Mouse (Mus musculus) olfactory bulb, adult 2 months (tissue): ENCODE measurements around the gene Col8a2. TPM values are rescaled to one million over a fixed set of nuclear protein-coding genes. Genes with fewer than 3 reads are reported as not detected.
A peak's percentile ranks its signal among the peaks of the same experiment; 100 is the strongest.

ENCODE experiments used
- H3K27ac ChIP-seq: fragments of 200-500 bp; 2 replicates; pipeline ENCODE4 v1.5.1; 2012; ENCODE audit warnings: low read depth, low read length; ENCODE audit not compliant: insufficient read depth
- H3K4me1 ChIP-seq: fragments of 200-500 bp; 2 replicates; pipeline ENCODE4 v1.6.1; 2012; ENCODE audit warnings: low read length; ENCODE audit not compliant: control insufficient read depth, insufficient read depth
- H3K4me3 ChIP-seq: fragments of 200-500 bp; 2 replicates; pipeline ENCODE4 v1.5.1; 2012; ENCODE audit warnings: mild to moderate bottlenecking, low read depth, low read length, moderate library complexity; ENCODE audit not compliant: insufficient read depth
- CTCF ChIP-seq: fragments of 200-500 bp; IDR thresholded peaks from 2 replicates; pipeline ENCODE4 v1.5.1; 2012; ENCODE audit warnings: low read depth, mild to moderate bottlenecking, low read length, moderate library complexity; ENCODE audit not compliant: insufficient read depth
- POLR2A ChIP-seq: fragments of 200-500 bp; IDR thresholded peaks from 2 replicates; pipeline ENCODE4 v1.6.1; 2012; ENCODE audit warnings: mild to moderate bottlenecking, low read depth, low read length, moderate library complexity; ENCODE audit not compliant: insufficient read depth
- WGBS: fragments of 180-500 bp; shearing (Covaris S2); methylation state at CpG from one replicate; pipeline ENCODE4 v1.1.7; 2018; 5-methylcytosine and 5-hydroxymethylcytosine counted together
- polyA plus RNA-seq: library from polyadenylated mRNA; stranded (reverse); fragments of >200 nt; gene quantifications from 2 replicates; pipeline ENCODE4 v1.2.4, GENCODE M21; 2012; ENCODE audit warnings: low replicate concordance; ENCODE audit not compliant: missing spikeins, insufficient read depth, insufficient read length

The Col8a2 gene
- polyA plus RNA-seq, 1 experiment = not detected

- H3K4me3 ChIP-seq = no peak overlapping the region
- TF ChIP-seq CTCF = no peak
- TF ChIP-seq POLR2A = no peak
- H3K27ac ChIP-seq = no peak overlapping the region
- peaks cover 5% of the 10 kb centered on the region for H3K4me1 ChIP-seq
- WGBS = 47% methylated on average over 17 of the region's 17 CpGs
Measured at GRCm38 (mm10) chr4:126288085-126288666, 1.6 kb downstream of the Col8a2 start.

- Histone ChIP-seq H3K4me3 (no peak overlapping the region), H3K27ac (no peak overlapping the region), H3K4me1 (peaks cover 5% of the 10 kb centered on the region)
- 93% methylated on average over 8 of the region's 8 CpGs for WGBS
- no peak for TF ChIP-seq POLR2A
- no peak for TF ChIP-seq CTCF
Measured at GRCm38 (mm10) chr4:126290314-126290713, 3.7 kb downstream of the Col8a2 start.

- Histone ChIP-seq H3K4me1 (peaks cover 5% of the 10 kb centered on the region), H3K27ac (no peak overlapping the region), H3K4me3 (no peak overlapping the region)
- 38% methylated on average over 13 of the region's 13 CpGs for WGBS
- TF ChIP-seq CTCF (no peak), POLR2A (no peak)
Measured at GRCm38 (mm10) chr4:126291196-126291595, 4.6 kb downstream of the Col8a2 start.

- H3K4me3 ChIP-seq = no peak overlapping the region
- TF ChIP-seq POLR2A = no peak
- no peak for TF ChIP-seq CTCF
- H3K4me1 ChIP-seq = peaks cover 13% of the 10 kb centered on the region
- no peak overlapping the region for H3K27ac ChIP-seq
- WGBS = 92% methylated on average over 6 of the region's 6 CpGs
Measured at GRCm38 (mm10) chr4:126295152-126295551, 8.6 kb downstream of the Col8a2 start.

- TF ChIP-seq CTCF = no peak
- H3K4me1 ChIP-seq = peaks cover 16% of the 10 kb centered on the region
- no peak overlapping the region for H3K27ac ChIP-seq
- 55% methylated on average over 4 of the region's 4 CpGs for WGBS
- H3K4me3 ChIP-seq = no peak overlapping the region
Measured at GRCm38 (mm10) chr4:126295937-126296336, 9.3 kb downstream of the Col8a2 start.

- WGBS = 4% methylated on average over 34 of the region's 34 CpGs
- Histone ChIP-seq H3K27ac (no peak overlapping the region), H3K4me1 (peaks cover 22% of the 10 kb centered on the region), H3K4me3 (peak overlapping the region; percentile 36)
- 0 out of 2 replicates have a peak, but pooled peaks have one; percentile 17 for TF ChIP-seq POLR2A
- TF ChIP-seq CTCF = no peak
Measured at GRCm38 (mm10) chr4:126296617-126297101, 10.1 kb downstream of the Col8a2 start.

GRCm38 (mm10) chr4:126300916-126301583, 14.5 kb downstream of the Col8a2 start:
- no peak overlapping the region for H3K27ac ChIP-seq
- WGBS = 3% methylated on average over 50 of the region's 50 CpGs
- peaks cover 25% of the 10 kb centered on the region for H3K4me1 ChIP-seq
- TF ChIP-seq POLR2A (no peak), CTCF (no peak)
- H3K4me3 ChIP-seq = 0 out of 2 replicates have a peak overlapping the region, but pooled peaks have one; percentile 3

- Histone ChIP-seq H3K4me3 (0 out of 2 replicates have a peak overlapping the region, but pooled peaks have one; percentile 3), H3K27ac (no peak overlapping the region), H3K4me1 (peaks cover 19% of the 10 kb centered on the region)
- TF ChIP-seq CTCF (no peak), POLR2A (no peak)
- WGBS = 23% methylated on average over 27 of the region's 27 CpGs
Measured at GRCm38 (mm10) chr4:126301584-126302309, 15.2 kb downstream of the Col8a2 start.

- H3K27ac ChIP-seq = no peak overlapping the region
- WGBS = 63% methylated on average over 4 of the region's 4 CpGs
- no peak overlapping the region for H3K4me3 ChIP-seq
- TF ChIP-seq CTCF (no peak), POLR2A (no peak)
- peaks cover 12% of the 10 kb centered on the region for H3K4me1 ChIP-seq
Measured at GRCm38 (mm10) chr4:126303877-126304276, 17.3 kb downstream of the Col8a2 start.
